Mouse (Mus musculus) forebrain, embryonic 11.5 days (tissue): ENCODE results near the gene Npas3. TPM values are rescaled to one million over a fixed set of nuclear protein-coding genes. Genes with fewer than 3 reads are reported as not detected.

Source experiments
- ATAC-seq: fragments of 200-750 bp; cut with Nextera tagmentation; replicated peaks from 2 replicates; pipeline ENCODE4 v1.8.0; 2017; ENCODE audit warnings: moderate TSS enrichment; ENCODE audit not compliant: low FRiP score
- DNase-seq: peaks from one replicate; pipeline ENCODE4 v3.0.0-alpha.2; 2017; ENCODE audit warnings: low spot score
- H3K27ac ChIP-seq: fragments of 300-500 bp; sonication (generic); 2 replicates; pipeline ENCODE4 v1.5.1; 2014; ENCODE audit warnings: low read depth, low read length
- H3K27me3 ChIP-seq: fragments of 300-500 bp; sonication (generic); 2 replicates; pipeline ENCODE4 v1.6.1; 2014; ENCODE audit warnings: mild to moderate bottlenecking, low read length, mixed read lengths; ENCODE audit not compliant: control insufficient read depth, insufficient read depth
- H3K36me3 ChIP-seq: fragments of 300-500 bp; sonication (generic); 2 replicates; pipeline ENCODE4 v1.6.1; 2014; ENCODE audit warnings: mild to moderate bottlenecking, low read length, moderate library complexity, mixed read lengths; ENCODE audit not compliant: control insufficient read depth, insufficient read depth
- H3K4me1 ChIP-seq: fragments of 300-500 bp; sonication (generic); replicated peaks from 2 replicates; pipeline ENCODE4 v1.6.1; 2014; ENCODE audit warnings: low read length, mixed read lengths; ENCODE audit not compliant: control insufficient read depth, insufficient read depth
- H3K4me2 ChIP-seq: fragments of 300-500 bp; sonication (generic); 2 replicates; pipeline ENCODE4 v1.6.1; 2014; ENCODE audit warnings: low read depth, mild to moderate bottlenecking, low read length, moderate library complexity, mixed read lengths; ENCODE audit not compliant: severe bottlenecking
- H3K4me3 ChIP-seq: fragments of 300-500 bp; sonication (generic); 2 replicates; pipeline ENCODE4 v1.5.1; 2014; ENCODE audit warnings: low read depth, low read length
- H3K9ac ChIP-seq: fragments of 300-500 bp; sonication (generic); 2 replicates; pipeline ENCODE4 v1.6.1; 2014; ENCODE audit warnings: low read length
- H3K9me3 ChIP-seq: fragments of 300-500 bp; sonication (generic); 2 replicates; pipeline ENCODE4 v1.6.1; 2016; ENCODE audit warnings: low read length, mixed read lengths; ENCODE audit not compliant: control insufficient read depth
- WGBS: fragments of 180-500 bp; shearing (Covaris S2); extraction: QIAGEN DNeasy Blood & Tissue Kit; methylation state at CpG from one replicate; pipeline ENCODE4 v1.1.7; 2014; 5-methylcytosine and 5-hydroxymethylcytosine counted together
- polyA plus RNA-seq: library from polyadenylated mRNA; unstranded; fragments of >200 nt; fragmentation: Nextera tagmentation; extraction: Ambion mirVana; gene quantifications from 2 replicates; pipeline ENCODE4 v1.2.1, GENCODE M21; 2014

The Npas3 gene
- polyA plus RNA-seq, 1 experiment from 2014 or later, result 22.5 TPM

GRCm38 (mm10) chr12:53794718-53795400, 546.4 kb downstream of the Npas3 start:
- Histone ChIP-seq H3K4me1 (no peaks in the 10 kb centered on the region), H3K27me3 (no peaks in the 10 kb centered on the region), H3K4me2 (no peak overlapping the region), H3K4me3 (no peak overlapping the region), H3K27ac (no peak overlapping the region), H3K36me3 (no peaks in the 10 kb centered on the region), H3K9ac (no peak overlapping the region), H3K9me3 (no peaks in the 10 kb centered on the region)
- DNase-seq, result no peak
- ATAC-seq, result no peak
- WGBS, result 92% methylated on average over 6 of the region's 6 CpGs

- Histone ChIP-seq H3K4me2 (no peak overlapping the region), H3K9me3 (no peaks in the 10 kb centered on the region), H3K4me3 (no peak overlapping the region), H3K27ac (no peak overlapping the region), H3K36me3 (no peaks in the 10 kb centered on the region), H3K9ac (no peak overlapping the region), H3K27me3 (no peaks in the 10 kb centered on the region), H3K4me1 (no peaks in the 10 kb centered on the region)
- DNase-seq (no peak), ATAC-seq (no peak)
- WGBS, result 88% methylated on average over 6 of the region's 6 CpGs
Observed at GRCm38 (mm10) chr12:53801831-53802230, 553.4 kb downstream of the Npas3 start.

- Histone ChIP-seq H3K9ac (no peak overlapping the region), H3K9me3 (no peaks in the 10 kb centered on the region), H3K27ac (no peak overlapping the region), H3K4me3 (no peak overlapping the region), H3K27me3 (no peaks in the 10 kb centered on the region), H3K36me3 (no peaks in the 10 kb centered on the region), H3K4me1 (no peaks in the 10 kb centered on the region), H3K4me2 (no peak overlapping the region)
- WGBS, result 73% methylated on average over 7 of the region's 7 CpGs
- ATAC-seq (no peak), DNase-seq (no peak)
Observed at GRCm38 (mm10) chr12:53802381-53802780, 553.9 kb downstream of the Npas3 start.

GRCm38 (mm10) chr12:53810081-53810480, 561.6 kb downstream of the Npas3 start:
- Histone ChIP-seq H3K4me1 (no peaks in the 10 kb centered on the region), H3K9me3 (no peaks in the 10 kb centered on the region), H3K36me3 (no peaks in the 10 kb centered on the region), H3K4me3 (no peak overlapping the region), H3K4me2 (no peak overlapping the region), H3K9ac (no peak overlapping the region), H3K27me3 (no peaks in the 10 kb centered on the region), H3K27ac (no peak overlapping the region)
- DNase-seq, result no peak
- WGBS, result 90% methylated on average over 2 of the region's 2 CpGs
- ATAC-seq, result no peak

- ATAC-seq (no peak), DNase-seq (no peak)
- Histone ChIP-seq H3K9ac (no peak overlapping the region), H3K4me3 (no peak overlapping the region), H3K9me3 (no peaks in the 10 kb centered on the region), H3K4me1 (no peaks in the 10 kb centered on the region), H3K4me2 (no peak overlapping the region), H3K27me3 (no peaks in the 10 kb centered on the region), H3K27ac (no peak overlapping the region), H3K36me3 (no peaks in the 10 kb centered on the region)
- WGBS, result 93% methylated on average over 7 of the region's 7 CpGs
Observed at GRCm38 (mm10) chr12:53814291-53814690, 565.8 kb downstream of the Npas3 start.

- Histone ChIP-seq H3K4me3 (no peak overlapping the region), H3K27ac (no peak overlapping the region), H3K36me3 (no peaks in the 10 kb centered on the region), H3K9me3 (no peaks in the 10 kb centered on the region), H3K4me2 (no peak overlapping the region), H3K4me1 (no peaks in the 10 kb centered on the region), H3K27me3 (no peaks in the 10 kb centered on the region), H3K9ac (no peak overlapping the region)
- 92% methylated on average over 4 of the region's 4 CpGs for WGBS
- ATAC-seq, result no peak
- DNase-seq, result no peak
Observed at GRCm38 (mm10) chr12:53819982-53820381, 571.5 kb downstream of the Npas3 start.

- DNase-seq (no peak), ATAC-seq (no peak)
- Histone ChIP-seq H3K27me3 (no peaks in the 10 kb centered on the region), H3K9me3 (no peaks in the 10 kb centered on the region), H3K4me2 (no peak overlapping the region), H3K4me1 (no peaks in the 10 kb centered on the region), H3K4me3 (no peak overlapping the region), H3K36me3 (no peaks in the 10 kb centered on the region), H3K27ac (no peak overlapping the region), H3K9ac (no peak overlapping the region)
- 42% methylated on average over 4 of the region's 4 CpGs for WGBS
Observed at GRCm38 (mm10) chr12:53822881-53823280, 574.4 kb downstream of the Npas3 start.

GRCm38 (mm10) chr12:53825251-53825650, 576.8 kb downstream of the Npas3 start:
- Histone ChIP-seq H3K4me1 (no peaks in the 10 kb centered on the region), H3K4me3 (no peak overlapping the region), H3K4me2 (no peak overlapping the region), H3K27me3 (no peaks in the 10 kb centered on the region), H3K36me3 (no peaks in the 10 kb centered on the region), H3K9me3 (no peaks in the 10 kb centered on the region), H3K9ac (no peak overlapping the region), H3K27ac (no peak overlapping the region)
- ATAC-seq (no peak), DNase-seq (no peak)

GRCm38 (mm10) chr12:53825898-53826605, 577.6 kb downstream of the Npas3 start:
- Histone ChIP-seq H3K4me1 (no peaks in the 10 kb centered on the region), H3K4me2 (no peak overlapping the region), H3K9me3 (no peaks in the 10 kb centered on the region), H3K4me3 (no peak overlapping the region), H3K27ac (no peak overlapping the region), H3K9ac (no peak overlapping the region), H3K36me3 (no peaks in the 10 kb centered on the region), H3K27me3 (no peaks in the 10 kb centered on the region)
- DNase-seq (no peak), ATAC-seq (no peak)
- 67% methylated on average over 12 of the region's 12 CpGs for WGBS
